Mouse (Mus musculus) right cerebral cortex, postnatal 36 days (tissue): Measurements from ENCODE around the gene Rpia.

Experiments used
- DNase-seq, 2 experiments: peaks; one replicate each; pipeline ENCODE4 v3.0.0; 2022; ENCODE audit warnings: low spot score in 2 of 2, mixed read lengths in 1 of 2

Gene Rpia

DNA sequence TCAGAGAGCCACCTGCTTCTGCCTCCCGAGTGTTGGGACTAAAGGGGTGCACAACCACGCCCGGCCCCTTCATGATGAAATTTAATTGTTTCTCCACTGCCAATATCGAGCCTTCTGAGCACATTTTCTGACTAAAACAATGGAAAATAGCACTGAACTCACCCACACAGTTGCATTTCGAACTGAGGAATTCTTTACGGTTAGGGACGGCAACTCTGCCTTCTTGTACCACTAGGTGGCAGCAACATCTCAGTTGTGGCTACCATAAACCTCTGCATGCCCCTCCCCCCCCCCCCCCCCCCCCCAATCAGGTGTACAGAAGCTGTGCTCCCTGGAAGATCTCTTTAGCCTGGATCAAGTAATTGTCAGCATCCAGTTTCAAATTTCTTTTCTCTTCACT is 13.2 kb upstream of the Rpia start:
- DNase-seq = peak in 1 of 2 experiments; percentile 55

DNA sequence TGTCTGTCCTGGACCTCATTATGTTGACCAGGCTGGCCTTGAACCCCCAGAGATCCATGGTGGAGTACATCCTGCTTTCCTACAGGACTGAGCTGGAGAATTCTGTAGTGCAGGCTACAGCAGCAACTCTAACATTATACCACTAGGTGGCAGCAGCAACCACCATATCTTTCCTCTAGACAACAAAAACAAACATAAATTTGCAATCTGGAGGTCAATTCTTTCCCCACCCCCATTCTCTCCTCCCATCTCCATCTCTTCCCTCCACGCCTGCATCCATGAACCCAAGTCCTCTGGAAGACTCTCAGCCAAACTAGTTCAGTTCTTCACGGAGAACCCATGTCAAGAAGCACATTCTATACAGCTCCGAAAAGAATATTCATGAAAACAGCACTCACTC is 12.6 kb upstream of the Rpia start:
- DNase-seq = no peak

DNA sequence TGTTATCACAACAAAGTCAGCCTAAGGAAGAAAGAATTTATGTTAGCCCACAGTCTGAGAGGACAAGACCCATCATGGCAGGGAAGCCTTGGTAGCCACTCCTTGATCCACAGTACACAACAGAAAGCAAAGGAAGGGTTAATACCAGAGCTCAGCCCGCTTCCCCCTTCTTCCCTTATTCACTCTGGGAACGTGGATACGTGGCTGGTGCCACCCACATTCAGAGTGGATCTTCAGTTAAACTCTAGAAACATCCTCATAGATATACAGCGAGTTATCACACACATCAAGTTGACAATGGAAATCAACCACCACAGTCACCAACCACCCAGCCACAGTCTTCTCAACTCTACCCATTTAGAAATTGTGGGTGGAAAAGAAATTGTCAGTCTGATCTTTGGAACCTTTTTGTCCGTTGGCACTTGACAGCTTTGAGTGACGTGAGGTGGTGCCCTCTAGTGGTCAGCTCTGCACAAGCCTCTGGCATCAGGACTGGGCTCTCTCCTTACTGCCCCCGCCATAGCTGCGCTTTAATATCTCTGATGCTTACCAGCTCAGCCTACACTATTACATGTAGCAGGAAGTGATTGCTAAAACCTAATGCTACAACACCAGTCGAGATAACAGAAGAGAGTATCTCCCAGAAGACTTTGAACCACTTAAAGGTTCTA is 5.7 kb upstream of the Rpia start:
- DNase-seq = no peak

DNA sequence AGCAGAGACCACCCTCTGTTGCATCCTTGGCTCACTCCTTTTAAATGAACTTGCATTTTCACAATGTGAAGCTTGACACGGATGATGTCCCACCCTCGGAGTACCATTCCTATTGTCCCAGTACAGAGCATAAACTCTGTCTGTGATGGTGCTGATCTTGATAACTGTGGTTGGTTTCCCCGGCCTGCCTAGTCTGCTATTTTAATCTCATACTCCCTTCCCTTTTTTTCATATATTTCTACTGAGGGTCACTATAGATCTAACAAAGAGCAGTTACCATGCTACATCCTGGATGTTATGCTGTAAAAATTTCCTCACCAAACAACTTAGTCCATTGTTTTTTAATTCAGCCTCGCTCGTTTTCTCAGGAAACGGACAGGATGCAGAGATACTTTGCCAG is 4.9 kb upstream of the Rpia start:
- no peak for DNase-seq

DNA sequence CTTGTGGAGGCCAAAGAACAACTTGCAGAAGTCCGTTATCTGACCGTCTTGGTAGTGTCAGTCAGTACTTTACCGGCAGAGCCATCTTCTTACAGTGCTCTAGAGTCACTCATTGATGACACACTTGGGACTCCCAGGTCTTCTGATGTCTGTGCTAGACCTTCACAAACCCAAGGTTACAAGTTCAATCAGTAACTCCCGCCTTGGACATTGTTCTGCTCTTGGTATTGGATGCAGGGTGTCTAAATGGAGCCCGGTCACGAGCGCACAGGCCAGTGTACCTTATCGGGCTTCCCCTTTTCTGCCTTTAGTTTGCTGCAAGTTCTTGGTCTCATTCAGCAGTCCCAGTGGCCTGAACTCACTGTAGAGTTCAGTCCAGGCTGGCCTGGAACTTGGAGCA is 612 bp upstream of the Rpia start:
- no peak for DNase-seq

DNA sequence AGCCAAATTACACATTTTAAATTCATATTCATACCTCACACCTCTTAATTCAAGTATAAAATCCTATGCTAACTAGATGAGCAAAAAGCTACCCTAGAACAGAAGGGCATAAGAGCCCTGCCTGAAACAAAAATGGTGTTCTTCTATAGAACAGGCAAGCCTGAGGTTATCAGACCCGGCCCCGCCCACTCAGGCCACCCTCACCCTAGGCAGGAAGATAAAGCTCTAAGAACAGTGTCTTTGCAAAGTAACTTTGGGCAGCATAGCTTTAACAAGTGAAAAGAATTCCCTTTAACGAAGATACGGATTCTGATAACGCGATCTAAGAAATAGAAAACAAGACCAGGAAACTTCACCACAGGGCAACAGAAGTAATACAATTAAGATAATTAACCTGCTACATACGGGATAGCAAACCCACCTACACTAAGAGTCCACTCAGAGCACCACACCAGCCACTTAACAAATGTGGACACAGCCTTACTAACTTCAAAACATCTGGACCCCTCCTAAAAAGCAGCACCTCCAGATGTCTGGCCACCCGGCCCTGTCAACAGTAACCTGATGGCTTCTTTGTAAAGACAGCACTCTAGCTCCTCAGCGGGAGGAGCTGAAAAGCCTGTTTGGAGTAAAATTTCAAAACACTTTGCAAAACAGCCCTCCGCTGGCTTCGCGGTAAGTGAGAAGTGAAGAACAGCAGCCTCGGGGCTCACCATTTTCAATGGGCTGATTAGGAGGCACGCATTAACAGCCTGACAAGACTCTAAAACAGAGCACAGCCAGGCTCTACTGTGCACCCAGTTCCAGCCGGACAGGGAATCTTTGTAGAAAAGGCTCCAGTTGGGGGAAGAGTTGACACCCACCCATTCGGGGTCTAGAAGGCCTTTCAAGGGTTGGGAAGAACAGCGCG is 925 bp downstream of the Rpia start:
- no peak for DNase-seq

DNA sequence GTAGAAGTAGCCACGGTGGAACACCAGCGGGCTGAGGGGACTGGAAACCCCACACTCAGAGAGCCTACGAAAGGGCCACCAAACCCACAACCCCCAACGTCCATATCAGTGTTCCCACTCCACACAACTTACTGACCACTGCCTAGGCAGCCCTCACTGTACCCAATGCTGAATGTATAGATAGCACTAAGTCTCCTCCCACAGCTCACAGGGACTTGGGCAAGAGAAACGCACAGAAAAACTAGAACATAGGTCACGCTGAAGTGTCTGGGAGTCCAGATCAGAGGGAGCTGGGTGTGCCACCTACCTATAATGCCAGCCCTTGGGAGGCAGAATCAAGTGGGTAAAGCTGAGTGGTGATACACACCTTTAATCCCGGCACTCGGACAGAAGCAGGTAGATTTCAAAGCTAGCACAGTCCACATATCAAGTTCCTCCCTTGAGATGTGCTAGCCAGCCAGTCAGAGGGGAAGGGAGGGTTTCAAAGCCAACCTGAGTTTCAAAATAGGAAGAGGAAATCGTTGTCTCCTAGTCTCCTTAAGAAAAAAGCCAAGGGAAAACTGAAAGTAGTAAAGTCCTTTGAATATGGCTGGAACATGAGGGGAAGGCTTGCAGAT is 1.9 kb downstream of the Rpia start:
- no peak for DNase-seq

DNA sequence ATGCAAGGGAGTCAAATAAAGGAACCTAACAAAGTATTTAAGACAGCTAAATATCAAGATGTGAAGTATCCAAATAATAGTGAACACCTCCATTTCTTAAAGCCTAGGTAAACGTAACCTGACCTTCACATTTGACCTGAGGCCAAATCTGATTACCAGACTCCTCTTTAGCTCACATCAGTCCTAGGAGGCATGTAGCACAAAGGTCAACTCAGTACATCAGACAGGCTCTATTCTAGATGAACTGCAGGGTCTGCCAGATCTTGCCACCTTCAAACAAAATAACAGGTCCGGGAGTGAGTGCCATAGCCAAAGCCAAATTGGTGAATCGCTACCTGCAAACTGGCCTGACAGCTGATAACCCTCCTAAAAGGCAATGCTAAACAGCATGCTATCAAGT is 2.9 kb downstream of the Rpia start:
- no peak for DNase-seq

DNA sequence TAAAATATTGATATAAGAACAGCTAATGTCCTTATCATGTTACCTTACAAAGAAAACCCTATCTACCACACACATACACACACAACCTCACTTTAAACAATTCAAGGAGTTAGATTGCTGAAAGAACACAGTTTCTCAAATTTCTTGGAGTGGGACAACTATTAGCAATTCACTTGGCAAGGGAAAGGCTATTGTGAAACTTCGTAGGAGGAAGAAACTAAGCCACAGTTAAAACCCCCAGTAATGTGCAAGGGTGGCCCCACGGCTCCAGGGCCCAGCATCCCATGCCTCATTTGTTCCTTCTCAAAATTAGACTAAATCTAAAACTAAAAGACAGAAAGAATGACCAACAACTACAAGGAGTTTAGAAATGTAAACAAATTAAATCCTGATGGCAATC is 4.5 kb downstream of the Rpia start:
- DNase-seq = no peak

DNA sequence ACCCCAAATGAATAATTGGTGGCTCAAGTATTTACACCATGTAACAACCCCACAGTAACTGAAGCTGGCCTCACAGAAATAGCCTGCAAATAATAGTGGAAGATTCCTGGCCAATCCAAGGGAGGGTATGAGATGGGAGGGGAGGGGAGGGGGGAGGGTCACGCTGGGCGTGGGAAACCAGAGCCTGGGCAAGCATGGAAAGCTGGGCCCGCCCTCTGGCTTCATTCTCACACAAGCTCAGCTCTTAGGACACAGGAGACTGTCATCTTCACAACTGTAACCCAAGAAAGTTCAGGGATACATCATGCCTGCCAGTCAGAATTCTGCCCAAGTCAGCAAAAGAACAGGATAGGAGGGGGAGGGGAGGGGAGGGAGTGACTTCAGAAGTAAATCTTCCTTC is 6.2 kb downstream of the Rpia start:
- no peak for DNase-seq

DNA sequence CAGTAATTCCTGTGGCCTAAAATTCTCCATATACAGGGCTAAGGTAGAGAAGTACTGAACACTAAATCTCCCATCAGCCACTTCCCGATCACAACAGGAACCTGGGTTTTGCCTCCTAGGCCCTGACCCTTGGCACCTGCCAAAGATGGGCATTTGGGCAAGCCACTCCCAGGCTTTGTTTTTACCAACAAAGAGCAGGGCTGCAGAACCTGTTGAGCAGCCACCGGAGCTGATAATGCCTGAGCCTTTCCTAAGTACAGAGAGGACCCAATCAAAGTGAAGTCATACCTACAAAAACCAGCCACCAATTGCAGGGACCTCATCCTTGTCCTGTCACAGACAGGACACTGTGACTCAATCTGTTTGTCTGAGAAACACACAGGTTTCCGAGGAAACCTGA is 7.2 kb downstream of the Rpia start:
- no peak for DNase-seq

DNA sequence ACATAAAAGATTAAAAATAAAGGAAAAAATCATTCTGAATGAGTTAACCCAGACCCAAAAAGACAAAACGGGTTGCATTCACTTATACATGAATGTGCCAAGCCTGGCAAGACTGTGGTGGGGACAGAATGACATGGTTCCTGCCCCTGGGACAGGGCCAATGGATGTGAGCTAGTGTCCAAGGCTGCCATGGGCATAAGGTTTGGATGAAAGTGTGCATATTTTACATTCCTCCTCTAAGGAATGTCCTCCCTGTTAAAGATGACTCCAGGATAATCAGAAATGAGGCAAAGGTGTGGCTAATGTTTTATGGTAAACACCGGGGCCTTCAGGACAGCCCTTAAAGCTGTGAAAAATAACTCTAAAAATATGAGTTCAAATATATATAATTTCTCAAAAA is 10.7 kb downstream of the Rpia start:
- no peak for DNase-seq

DNA sequence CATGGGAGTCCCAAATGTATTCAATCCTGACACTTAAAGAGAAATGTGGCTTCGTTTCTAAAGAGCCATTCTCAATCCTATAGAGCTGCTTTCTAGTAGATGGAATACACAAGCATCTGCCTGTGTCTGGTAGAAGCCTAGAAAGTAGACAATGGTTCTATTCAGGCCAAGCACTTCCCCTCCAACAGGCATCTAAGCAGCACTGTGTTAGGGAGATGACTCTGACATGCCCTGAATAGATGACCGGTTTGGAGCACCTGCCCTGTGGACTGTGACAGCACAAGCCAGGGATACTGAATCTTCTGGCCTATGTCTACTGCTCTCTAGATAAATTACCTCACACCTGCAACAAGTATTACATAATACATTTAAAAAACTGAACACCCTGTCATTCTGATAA is 17.7 kb downstream of the Rpia start:
- DNase-seq = no peak

DNA sequence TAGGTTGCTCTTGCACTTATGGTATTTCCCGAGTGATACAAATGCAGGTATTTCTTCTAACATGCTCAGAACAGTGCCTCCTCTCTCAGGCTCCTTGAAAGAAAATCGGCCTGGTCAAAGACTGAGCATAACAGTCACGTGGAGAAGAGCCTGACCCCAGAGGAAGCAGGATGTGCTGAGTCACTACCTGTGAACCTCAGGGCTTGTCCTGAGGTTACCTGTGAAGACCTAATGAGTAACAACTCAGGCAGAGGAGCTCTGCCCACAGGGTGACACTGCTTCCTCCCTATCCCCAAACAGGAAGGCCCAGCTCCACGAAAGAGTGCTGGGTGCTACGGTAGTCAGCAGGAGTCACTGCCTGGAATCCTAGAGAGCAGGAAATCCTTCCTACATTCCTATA is 18.3 kb downstream of the Rpia start:
- no peak for DNase-seq

DNA sequence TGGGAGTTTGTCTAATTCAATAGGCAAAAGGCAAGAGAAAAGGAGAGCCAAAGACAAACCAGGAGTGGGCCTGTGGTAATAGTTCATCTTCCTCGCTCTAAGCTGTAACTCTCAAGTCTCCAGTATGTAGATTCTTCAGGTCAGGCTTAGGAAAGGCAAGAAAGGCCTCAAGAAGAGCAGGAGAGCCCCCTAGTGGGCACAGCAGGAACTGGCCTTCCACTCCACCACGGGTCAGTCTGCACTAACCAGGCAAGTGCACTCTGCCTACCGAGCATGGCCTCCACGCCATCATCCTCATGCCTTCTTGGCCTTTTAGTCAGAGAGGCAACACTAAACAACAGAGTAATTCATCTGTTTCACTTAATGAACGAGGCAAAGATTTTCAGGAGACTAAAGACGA is 23.3 kb downstream of the Rpia start:
- peak; percentile 54 to 67 for DNase-seq

DNA sequence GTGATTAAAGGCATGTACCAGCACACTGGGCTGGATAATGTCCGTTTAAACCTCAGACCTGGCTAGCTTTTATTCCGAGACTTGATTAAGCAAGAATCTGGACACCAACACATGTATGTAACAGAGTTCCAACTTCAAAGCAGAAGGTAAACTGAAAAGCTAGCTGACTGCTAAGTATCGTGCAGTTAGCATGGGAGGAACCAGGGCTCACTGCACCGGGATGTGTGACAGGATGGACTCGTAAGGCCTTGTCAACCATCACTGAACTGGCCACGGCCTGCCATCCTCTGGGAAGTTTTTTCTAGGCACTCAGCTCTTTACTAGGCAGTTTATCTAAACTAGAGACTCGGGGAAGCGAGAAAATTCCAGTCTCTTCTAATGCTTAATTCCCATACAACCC is 27.0 kb downstream of the Rpia start:
- no peak for DNase-seq

DNA sequence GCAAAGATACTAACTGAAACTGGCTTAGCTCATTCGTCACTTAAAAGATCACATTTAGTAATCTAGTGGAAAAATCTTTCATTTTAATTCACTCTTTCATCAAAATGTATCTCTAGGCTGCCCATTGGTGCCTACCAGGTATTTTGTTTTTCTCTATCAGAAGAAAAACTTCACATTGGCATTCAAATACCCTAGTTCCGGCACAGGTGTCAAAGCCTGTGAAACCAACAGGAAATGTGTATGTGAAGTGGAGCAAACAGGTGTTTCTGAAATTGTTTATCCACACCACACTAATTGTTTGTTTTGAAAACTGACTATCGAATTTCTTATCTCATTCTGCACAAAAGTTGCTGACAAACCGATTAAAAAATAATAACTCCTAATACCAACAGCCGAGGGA is 27.5 kb downstream of the Rpia start:
- DNase-seq = no peak

DNA sequence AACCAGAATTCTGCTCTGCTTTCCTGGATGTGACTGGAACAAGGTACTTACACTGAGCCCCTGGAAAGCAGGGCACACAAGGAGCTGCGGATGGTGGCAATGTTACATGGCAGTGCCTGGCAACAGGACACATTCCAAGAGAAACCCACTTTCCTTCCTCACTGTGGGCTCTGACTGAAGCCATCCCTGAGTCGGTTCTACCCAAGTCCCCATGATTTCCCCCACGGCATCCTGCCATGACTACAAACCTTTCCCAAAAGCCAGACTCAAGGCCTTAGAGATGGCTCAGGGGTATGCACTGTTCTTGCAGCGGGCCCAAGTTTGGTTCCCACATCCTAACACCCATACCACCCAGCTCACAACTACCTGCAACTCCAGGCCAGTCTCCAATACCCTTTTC is 28.2 kb downstream of the Rpia start:
- DNase-seq = no peak

DNA sequence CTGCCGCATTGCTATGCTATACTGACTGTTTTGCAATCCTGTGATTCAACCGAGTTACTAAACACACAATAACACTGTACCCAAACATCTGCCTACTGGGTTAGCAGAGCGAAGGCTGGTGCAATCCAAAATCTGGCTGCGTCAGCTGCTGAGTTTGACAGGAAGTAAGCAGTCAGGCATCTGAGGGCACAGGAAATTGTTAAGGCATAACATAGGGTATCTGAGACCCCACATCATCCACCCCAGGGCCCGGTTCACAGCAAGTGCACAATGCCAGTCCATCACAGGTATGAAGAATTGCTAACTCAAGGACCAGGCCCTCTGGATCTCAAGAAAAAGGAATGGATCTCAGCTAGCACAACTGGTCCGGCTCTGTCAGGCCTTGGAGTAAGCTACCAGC is 29.4 kb downstream of the Rpia start:
- no peak for DNase-seq

DNA sequence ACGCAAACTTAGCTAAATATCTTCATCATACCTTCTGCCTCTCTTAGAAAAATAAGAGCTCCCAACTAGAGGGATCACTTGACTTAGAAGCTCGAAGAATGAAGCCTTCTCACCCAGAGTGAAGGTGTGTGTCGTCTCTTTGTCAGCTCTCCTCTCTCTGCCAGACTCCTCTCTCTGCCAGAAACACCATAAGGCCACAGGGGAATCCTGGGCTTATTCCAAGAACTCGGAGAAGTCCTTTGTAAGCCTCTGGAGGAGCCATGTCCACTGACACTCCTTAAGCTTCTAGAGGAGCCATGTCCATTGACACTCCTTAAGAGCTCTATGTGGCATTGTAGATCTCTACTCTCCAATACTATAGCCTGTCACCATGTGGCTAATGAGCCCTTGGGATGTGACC is 31.1 kb downstream of the Rpia start:
- no peak for DNase-seq

DNA sequence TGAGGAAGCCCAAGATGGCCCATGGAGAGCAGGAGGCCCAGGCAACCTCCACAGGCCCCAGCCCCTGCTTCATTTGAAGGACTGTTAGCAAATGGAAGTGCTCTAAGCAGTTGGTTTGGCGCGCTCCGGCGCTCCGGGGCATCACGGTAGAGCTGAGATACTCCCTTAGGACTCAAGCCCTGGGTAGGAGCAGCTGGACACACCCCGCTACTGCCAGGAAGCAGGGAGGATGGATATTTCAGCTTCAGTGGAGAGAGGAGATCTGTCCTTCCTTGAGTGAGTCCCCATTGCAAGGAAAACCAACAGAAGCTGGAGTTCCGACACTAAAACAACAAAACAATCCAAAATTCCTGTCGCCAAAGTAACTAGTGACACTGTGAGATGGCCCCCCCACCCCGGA is 37.2 kb downstream of the Rpia start:
- DNase-seq = no peak

DNA sequence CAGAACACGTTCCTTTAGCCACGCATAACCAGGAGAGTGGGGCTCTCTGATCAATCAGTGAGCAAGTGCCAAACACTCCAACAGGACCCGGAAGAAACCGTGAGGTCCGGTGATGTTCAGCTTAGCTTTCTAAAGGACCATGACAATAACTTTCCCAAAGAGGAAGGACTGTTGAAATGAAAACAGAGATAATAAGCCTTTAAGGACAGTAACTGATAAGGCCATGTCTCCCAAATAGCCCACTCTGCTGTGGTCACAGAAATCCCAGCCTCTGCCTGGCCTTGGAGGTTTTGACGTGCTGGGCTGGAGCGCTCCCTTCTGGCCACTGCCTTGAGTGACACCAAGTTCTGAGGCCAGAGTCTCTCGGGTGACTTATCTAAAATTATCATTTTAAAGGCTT is 39.7 kb downstream of the Rpia start:
- no peak for DNase-seq

DNA sequence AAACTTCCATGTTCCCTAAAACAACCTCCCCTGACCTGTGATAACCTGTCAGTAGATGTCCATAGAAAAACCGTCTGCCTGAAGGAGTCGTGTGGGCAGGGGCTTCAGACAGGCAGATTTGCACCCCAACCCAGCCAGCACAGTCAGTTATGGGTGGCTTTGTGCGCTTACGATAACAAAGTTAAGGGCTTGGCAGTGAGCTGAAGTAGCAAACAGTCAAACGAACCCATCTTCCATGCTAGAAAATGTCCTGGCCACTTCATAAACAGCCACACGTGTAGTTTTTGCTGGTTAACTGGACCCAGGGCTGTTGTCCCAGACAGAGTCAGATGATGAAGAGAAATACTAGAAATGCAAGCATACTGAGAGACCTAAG is 40.1 kb downstream of the Rpia start:
- no peak for DNase-seq
